Mouse (Mus musculus): ENCODE measurements around the gene Amdhd1. TPM values are rescaled to one million over a fixed set of nuclear protein-coding genes. Genes with fewer than 3 reads are reported as not detected.

The Amdhd1 gene
- total RNA-seq (2023), result not detected

GRCm38 (mm10) chr10:93539775-93540430, at the start of gene Amdhd1:
TSS of gene Amdhd1 (minus strand) at chr10:93540033.

DNA sequence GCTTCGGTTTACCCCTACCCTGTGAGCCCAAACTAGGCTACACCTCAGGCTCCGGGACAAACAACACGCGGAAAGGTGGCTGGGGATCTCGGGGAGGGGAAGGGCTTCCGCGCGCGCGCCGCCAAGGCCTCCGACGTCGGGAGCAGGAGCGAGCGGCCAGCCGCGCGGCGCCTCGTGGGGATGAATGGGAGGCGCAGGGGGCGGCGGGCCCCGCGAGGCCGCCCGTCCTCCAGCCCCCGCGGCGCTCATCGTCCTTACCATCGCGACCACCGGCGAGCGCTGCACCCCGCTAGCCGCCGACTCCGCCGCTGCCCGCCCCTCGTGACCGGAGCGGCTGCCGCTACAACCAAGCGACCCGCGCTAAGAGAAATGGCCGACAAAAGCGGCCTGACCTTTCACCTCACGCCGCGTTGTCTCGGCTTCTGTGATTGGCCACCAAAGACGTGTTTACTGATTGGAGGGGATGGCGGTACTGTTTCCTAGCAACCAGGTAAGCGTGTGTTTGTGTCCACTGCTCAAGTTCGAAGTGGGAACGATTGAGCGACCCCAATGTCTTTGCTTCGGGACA, 49.5 kb upstream of the Amdhd1 start, which contains the start of gene Snrpf:
Gene Snrpf, minus strand, starts transcription at position 426 of the 568 bp plus-strand sequence.

DNA sequence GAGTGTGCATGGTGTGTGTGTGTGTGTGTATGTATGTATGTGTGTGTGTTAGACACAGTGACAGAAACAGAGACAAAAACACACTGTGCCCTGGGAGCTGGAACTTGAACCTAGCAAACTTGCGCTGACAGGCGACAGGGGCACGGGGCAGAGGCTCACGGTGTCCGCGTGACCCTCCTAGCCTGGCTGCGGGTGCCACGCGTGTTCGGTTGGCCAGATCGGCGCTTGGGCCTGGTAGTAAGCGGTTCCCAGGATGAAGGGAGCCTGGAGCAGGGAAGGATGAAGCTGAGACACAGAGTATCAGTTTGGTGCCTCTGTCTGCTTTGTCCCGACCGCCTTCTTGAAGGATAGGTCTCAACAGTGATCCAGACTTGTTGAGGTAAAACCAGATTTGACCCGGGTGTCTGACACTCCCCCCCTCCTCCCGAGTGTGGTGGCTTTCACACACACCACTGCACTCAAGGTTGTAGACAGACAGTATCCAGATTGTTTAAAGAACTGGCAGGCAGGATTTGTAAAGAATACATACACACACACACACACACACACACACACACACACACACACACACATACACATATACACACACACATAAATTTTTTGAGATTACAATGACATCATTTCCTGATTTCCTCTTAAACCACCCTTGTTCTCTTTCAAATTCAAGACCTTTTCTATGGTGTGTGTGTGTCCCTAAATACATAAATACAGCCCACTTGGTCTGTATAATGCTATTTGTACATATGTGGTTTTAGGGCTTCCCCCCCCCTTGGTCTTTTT, 788 bp upstream of the Amdhd1 start, which contains the start of gene Ccdc38:
Gene Ccdc38, plus strand, starts transcription at position 202 of the 780 bp plus-strand sequence.

GRCm38 (mm10) chr10:93488066-93488827, 51.6 kb downstream of the Amdhd1 start, which contains the start of gene Hal:
TSS of gene Hal (plus strand) at chr10:93488768.

Other genes with a start within 250 kb of the Amdhd1 start
- gene Elk3, start 228.9 kb downstream of the Amdhd1 start, total RNA-seq (2023), result 49.5 TPM
- 117 TPM for gene Lta4h, start 86.6 kb downstream of the Amdhd1 start, total RNA-seq (2023)
- gene Hal, start 51.3 kb downstream of the Amdhd1 start, total RNA-seq (2023), result 0.83 TPM
- gene Ccdc38, start 599 bp upstream of the Amdhd1 start, total RNA-seq (2023), result 0.68 TPM
- gene Snrpf, start 49.7 kb upstream of the Amdhd1 start, total RNA-seq (2023), result 24.4 TPM
- 0.56 TPM for gene Ntn4, start 100.6 kb upstream of the Amdhd1 start, total RNA-seq (2023)